Mouse (Mus musculus): ENCODE measurements around the gene Ptprt. TPM values are rescaled to one million over a fixed set of nuclear protein-coding genes. Genes with fewer than 3 reads are reported as not detected.

Gene Ptprt
- polyA plus RNA-seq, 1 experiment from 2014 or later: 2.3 TPM

GRCm38 (mm10) chr2:162577819-162578218, 83.1 kb downstream of the Ptprt start:
- no peak overlapping the region for H3K27ac ChIP-seq (replicated peaks)
- H3K9ac ChIP-seq (replicated peaks): no peak overlapping the region
- no peak overlapping the region for H3K4me2 ChIP-seq (replicated peaks)
- WGBS: 92% methylated on average over 7 of the region's 7 CpGs
- no peaks in the 10 kb centered on the region for H3K27me3 ChIP-seq
- no peak overlapping the region for H3K4me3 ChIP-seq
- H3K36me3 ChIP-seq: no peaks in the 10 kb centered on the region
- no peaks in the 10 kb centered on the region for H3K9me3 ChIP-seq
- ATAC-seq (ENCODE audit: low FRiP score, low read depth): no peak
- peaks cover 3% of the 10 kb centered on the region; the same call in 1 of the 2 replicates for H3K4me1 ChIP-seq

- Histone ChIP-seq H3K9ac (replicated peaks) (no peak overlapping the region), H3K27me3 (no peaks in the 10 kb centered on the region), H3K9me3 (no peaks in the 10 kb centered on the region), H3K4me2 (replicated peaks) (no peak overlapping the region), H3K4me3 (no peak overlapping the region), H3K36me3 (no peaks in the 10 kb centered on the region), H3K27ac (replicated peaks) (no peak overlapping the region), H3K4me1 (peaks cover 3% of the 10 kb centered on the region; the same call in 1 of the 2 replicates)
- ATAC-seq (ENCODE audit: low FRiP score, low read depth): no peak
- WGBS: 81% methylated on average over 2 of the region's 2 CpGs
Observed at GRCm38 (mm10) chr2:162572851-162573250, 88.1 kb downstream of the Ptprt start.

- Histone ChIP-seq H3K9me3 (no peaks in the 10 kb centered on the region), H3K9ac (replicated peaks) (no peak overlapping the region), H3K4me3 (no peak overlapping the region), H3K4me1 (no peaks in the 10 kb centered on the region), H3K27ac (replicated peaks) (no peak overlapping the region), H3K4me2 (replicated peaks) (no peak overlapping the region), H3K27me3 (no peaks in the 10 kb centered on the region), H3K36me3 (no peaks in the 10 kb centered on the region)
- WGBS: 90% methylated on average over 12 of the region's 12 CpGs
- ATAC-seq (ENCODE audit: low FRiP score, low read depth): no peak
Observed at GRCm38 (mm10) chr2:162571037-162571436, 89.9 kb downstream of the Ptprt start.

GRCm38 (mm10) chr2:162568308-162569100, 92.4 kb downstream of the Ptprt start:
- ATAC-seq (ENCODE audit: low FRiP score, low read depth): no peak
- Histone ChIP-seq H3K27me3 (no peaks in the 10 kb centered on the region), H3K4me2 (replicated peaks) (no peak overlapping the region), H3K9ac (replicated peaks) (no peak overlapping the region), H3K4me3 (no peak overlapping the region), H3K27ac (replicated peaks) (no peak overlapping the region), H3K36me3 (no peaks in the 10 kb centered on the region), H3K4me1 (no peaks in the 10 kb centered on the region), H3K9me3 (no peaks in the 10 kb centered on the region)
- WGBS: 82% methylated on average over 6 of the region's 6 CpGs

- Histone ChIP-seq H3K9ac (replicated peaks) (no peak overlapping the region), H3K27me3 (no peaks in the 10 kb centered on the region), H3K4me3 (no peak overlapping the region), H3K9me3 (no peaks in the 10 kb centered on the region), H3K4me1 (no peaks in the 10 kb centered on the region), H3K27ac (replicated peaks) (no peak overlapping the region), H3K4me2 (replicated peaks) (no peak overlapping the region), H3K36me3 (no peaks in the 10 kb centered on the region)
- WGBS: 93% methylated on average over 8 of the region's 8 CpGs
- ATAC-seq (ENCODE audit: low FRiP score, low read depth): no peak
Observed at GRCm38 (mm10) chr2:162548312-162548711, 112.6 kb downstream of the Ptprt start.

- no peaks in the 10 kb centered on the region for H3K4me1 ChIP-seq
- 67% methylated on average over 7 of the region's 7 CpGs for WGBS
- H3K9me3 ChIP-seq: no peaks in the 10 kb centered on the region
Observed at GRCm38 (mm10) chr2:162531638-162532037, 129.3 kb downstream of the Ptprt start.

GRCm38 (mm10) chr2:162528911-162529310, 132.0 kb downstream of the Ptprt start:
- Histone ChIP-seq H3K4me2 (replicated peaks) (no peak overlapping the region), H3K4me1 (no peaks in the 10 kb centered on the region), H3K27ac (replicated peaks) (no peak overlapping the region), H3K9ac (replicated peaks) (no peak overlapping the region), H3K9me3 (no peaks in the 10 kb centered on the region), H3K36me3 (no peaks in the 10 kb centered on the region), H3K4me3 (no peak overlapping the region), H3K27me3 (no peaks in the 10 kb centered on the region)
- no peak for ATAC-seq (ENCODE audit: low FRiP score, low read depth)
- 96% methylated on average over 3 of the region's 3 CpGs for WGBS

More at GRCm38 (mm10) chr2:162531638-162532037, 129.3 kb downstream of the Ptprt start:
- no peak for ATAC-seq (ENCODE audit: low FRiP score, low read depth)
- Histone ChIP-seq H3K36me3 (no peaks in the 10 kb centered on the region), H3K9ac (replicated peaks) (no peak overlapping the region), H3K27ac (replicated peaks) (no peak overlapping the region), H3K27me3 (no peaks in the 10 kb centered on the region), H3K4me3 (no peak overlapping the region), H3K4me2 (replicated peaks) (no peak overlapping the region)

- Histone ChIP-seq H3K27me3 (no peaks in the 10 kb centered on the region; the same call in 1 of the 2 replicates), H3K4me3 (no peak overlapping the region), H3K27ac (replicated peaks) (no peak overlapping the region), H3K9me3 (no peaks in the 10 kb centered on the region), H3K9ac (replicated peaks) (no peak overlapping the region), H3K36me3 (no peaks in the 10 kb centered on the region), H3K4me2 (replicated peaks) (no peak overlapping the region), H3K4me1 (no peaks in the 10 kb centered on the region)
- WGBS: 89% methylated on average over 8 of the region's 8 CpGs
- ATAC-seq (ENCODE audit: low FRiP score, low read depth): no peak
Observed at GRCm38 (mm10) chr2:162515993-162516392, 145.0 kb downstream of the Ptprt start.

GRCm38 (mm10) chr2:162513072-162513471, 147.9 kb downstream of the Ptprt start:
- no peak for ATAC-seq (ENCODE audit: low FRiP score, low read depth)
- Histone ChIP-seq H3K27ac (replicated peaks) (no peak overlapping the region), H3K9me3 (no peaks in the 10 kb centered on the region), H3K4me3 (no peak overlapping the region), H3K27me3 (peaks cover 3% of the 10 kb centered on the region; the same call in 1 of the 2 replicates), H3K4me2 (replicated peaks) (no peak overlapping the region), H3K9ac (replicated peaks) (no peak overlapping the region), H3K4me1 (peaks cover 3% of the 10 kb centered on the region; the same call in 1 of the 2 replicates), H3K36me3 (no peaks in the 10 kb centered on the region)
- WGBS: 86% methylated on average over 4 of the region's 4 CpGs

GRCm38 (mm10) chr2:162512094-162512493, 148.9 kb downstream of the Ptprt start:
- ATAC-seq (ENCODE audit: low FRiP score, low read depth): no peak
- peaks cover 4% of the 10 kb centered on the region for H3K27me3 ChIP-seq
- no peak overlapping the region for H3K9ac ChIP-seq (replicated peaks)
- H3K9me3 ChIP-seq: no peaks in the 10 kb centered on the region
- H3K4me3 ChIP-seq: no peak overlapping the region
- no peaks in the 10 kb centered on the region for H3K36me3 ChIP-seq
- no peak overlapping the region for H3K4me2 ChIP-seq (replicated peaks)
- H3K27ac ChIP-seq (replicated peaks): no peak overlapping the region
- H3K4me1 ChIP-seq: peaks cover 12% of the 10 kb centered on the region
- 88% methylated on average over 1 of the region's 1 CpGs for WGBS

GRCm38 (mm10) chr2:162509016-162509415, 151.9 kb downstream of the Ptprt start:
- H3K27ac ChIP-seq (replicated peaks): no peak overlapping the region
- H3K4me2 ChIP-seq (replicated peaks): no peak overlapping the region
- H3K27me3 ChIP-seq: peaks cover 6% of the 10 kb centered on the region; the same call in 1 of the 2 replicates
- H3K36me3 ChIP-seq: no peaks in the 10 kb centered on the region
- H3K9me3 ChIP-seq: no peaks in the 10 kb centered on the region
- H3K4me3 ChIP-seq: no peak overlapping the region
- H3K9ac ChIP-seq (replicated peaks): no peak overlapping the region
- WGBS: 82% methylated on average over 5 of the region's 5 CpGs
- ATAC-seq (ENCODE audit: low FRiP score, low read depth): no peak
- H3K4me1 ChIP-seq: peaks cover 12% of the 10 kb centered on the region

GRCm38 (mm10) chr2:162507664-162508063, 153.3 kb downstream of the Ptprt start:
- no peak overlapping the region for H3K4me3 ChIP-seq
- no peaks in the 10 kb centered on the region for H3K36me3 ChIP-seq
- 47% methylated on average over 10 of the region's 10 CpGs for WGBS
- H3K27me3 ChIP-seq: peaks cover 6% of the 10 kb centered on the region; the same call in 1 of the 2 replicates
- ATAC-seq (ENCODE audit: low FRiP score, low read depth): no peak
- H3K9me3 ChIP-seq: no peaks in the 10 kb centered on the region
- no peak overlapping the region for H3K9ac ChIP-seq (replicated peaks)
- peaks cover 12% of the 10 kb centered on the region for H3K4me1 ChIP-seq
- H3K27ac ChIP-seq (replicated peaks): no peak overlapping the region
- no peak overlapping the region for H3K4me2 ChIP-seq (replicated peaks)
